Mouse (Mus musculus) embryonic fibroblast, embryonic 13.5 days (primary cell): Measurements from ENCODE around the gene Dhx16.

Experiments used
- CTCF ChIP-seq: IDR thresholded peaks from 2 replicates; pipeline ENCODE4 v1.5.1; 2011; ENCODE audit warnings: mild to moderate bottlenecking, control low read depth, low read length, moderate library complexity, borderline replicate concordance; ENCODE audit not compliant: insufficient read depth
- POLR2A ChIP-seq: IDR thresholded peaks from 2 replicates; pipeline ENCODE4 v1.6.1; 2011; ENCODE audit warnings: low read depth, mild to moderate bottlenecking, control low read depth, low read length, moderate library complexity

DNA sequence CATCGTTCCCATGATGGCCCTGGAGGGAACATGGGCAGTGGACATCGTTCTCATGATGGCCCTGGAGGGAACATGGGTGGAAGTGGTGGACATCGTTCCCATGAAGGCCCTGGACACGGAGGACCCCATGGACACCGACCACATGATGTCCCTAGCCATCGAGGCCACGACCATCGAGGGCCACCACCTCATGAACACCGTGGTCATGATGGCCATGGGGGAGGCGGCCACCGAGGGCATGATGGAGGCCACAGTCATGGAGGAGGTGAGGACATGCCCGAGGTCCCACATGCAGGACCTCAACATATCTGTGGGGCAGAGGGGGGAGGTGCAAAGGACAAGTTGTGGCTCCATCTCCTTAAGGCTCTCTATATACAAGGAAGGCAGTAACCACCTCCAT, 51.0 kb downstream of the Dhx16 start:
- no peak for TF ChIP-seq POLR2A
- TF ChIP-seq CTCF: no peak
